Mouse (Mus musculus): ENCODE results near the gene Phyhd1. TPM values are rescaled to one million over a fixed set of nuclear protein-coding genes. Genes with fewer than 3 reads are reported as not detected.

The Phyhd1 gene
- polyA plus RNA-seq, 1 experiment from 2014 or later, result 18.9 TPM

- 46% methylated on average over 7 of the region's 7 CpGs for WGBS
- Histone ChIP-seq H3K36me3 (ENCODE audit: insufficient read depth, low read length) (peaks cover 29% of the 10 kb centered on the region; the same call in 1 of the 2 replicates), H3K9ac (ENCODE audit: low read depth, low read length) (peak overlapping the region; percentile 31; the same call in 1 of the 2 replicates), H3K4me3 (replicated peaks; ENCODE audit: low read depth, low read length) (no peak overlapping the region), H3K4me2 (ENCODE audit: low read length) (no peak overlapping the region), H3K27me3 (ENCODE audit: insufficient read depth, low read length) (no peaks in the 10 kb centered on the region), H3K4me1 (replicated peaks; ENCODE audit: insufficient read depth, low read length) (peaks cover 26% of the 10 kb centered on the region), H3K27ac (peak overlapping the region; percentile 94), H3K9me3 (replicated peaks; ENCODE audit: low read length) (no peaks in the 10 kb centered on the region)
- TF ChIP-seq CTCF (IDR thresholded peaks at IDR 0.05; ENCODE audit: low read depth), result no peak
- ATAC-seq (replicated peaks; ENCODE audit: low FRiP score, low read depth), result no peak
- DNase-seq (ENCODE audit: low spot score), result peak; percentile 15
These were observed 1.1 kb upstream of the Phyhd1 start for GRCm38 (mm10) chr2:30264671-30265519.

GRCm38 (mm10) chr2:30266392-30266941 is 464 bp downstream of the Phyhd1 start:
- WGBS, result 19% methylated on average over 4 of the region's 4 CpGs
- Histone ChIP-seq H3K36me3 (ENCODE audit: insufficient read depth, low read length) (peaks cover 20% of the 10 kb centered on the region; the same call in 1 of the 2 replicates), H3K27ac (peak overlapping the region; percentile 94), H3K27me3 (ENCODE audit: insufficient read depth, low read length) (no peaks in the 10 kb centered on the region), H3K4me1 (replicated peaks; ENCODE audit: insufficient read depth, low read length) (peaks cover 26% of the 10 kb centered on the region), H3K9me3 (replicated peaks; ENCODE audit: low read length) (no peaks in the 10 kb centered on the region), H3K4me3 (replicated peaks; ENCODE audit: low read depth, low read length) (no peak overlapping the region), H3K9ac (ENCODE audit: low read depth, low read length) (peak overlapping the region; percentile 49; the same call in 1 of the 2 replicates), H3K4me2 (ENCODE audit: low read length) (peak overlapping the region; percentile 45)
- DNase-seq (ENCODE audit: low spot score) (peak; percentile 90), ATAC-seq (replicated peaks; ENCODE audit: low FRiP score, low read depth) (peak; percentile 81)
- no peak for TF ChIP-seq CTCF (IDR thresholded peaks at IDR 0.05; ENCODE audit: low read depth)

GRCm38 (mm10) chr2:30267466-30267865 is 1.5 kb downstream of the Phyhd1 start:
- H3K36me3 ChIP-seq (ENCODE audit: insufficient read depth, low read length), result peaks cover 18% of the 10 kb centered on the region; the same call in 1 of the 2 replicates
- H3K4me1 ChIP-seq (replicated peaks; ENCODE audit: insufficient read depth, low read length), result peaks cover 26% of the 10 kb centered on the region
- TF ChIP-seq CTCF (IDR thresholded peaks at IDR 0.05; ENCODE audit: low read depth), result no peak
- H3K4me3 ChIP-seq (replicated peaks; ENCODE audit: low read depth, low read length), result no peak overlapping the region
- DNase-seq (ENCODE audit: low spot score) (no peak), ATAC-seq (replicated peaks; ENCODE audit: low FRiP score, low read depth) (no peak)
- 93% methylated on average over 2 of the region's 2 CpGs for WGBS
- no peaks in the 10 kb centered on the region for H3K9me3 ChIP-seq (replicated peaks; ENCODE audit: low read length)
- H3K4me2 ChIP-seq (ENCODE audit: low read length), result no peak overlapping the region
- H3K27ac ChIP-seq, result no peak overlapping the region
- H3K27me3 ChIP-seq (ENCODE audit: insufficient read depth, low read length), result no peaks in the 10 kb centered on the region
- H3K9ac ChIP-seq (ENCODE audit: low read depth, low read length), result no peak overlapping the region

- Histone ChIP-seq H3K4me3 (replicated peaks; ENCODE audit: low read depth, low read length) (no peak overlapping the region), H3K9ac (ENCODE audit: low read depth, low read length) (no peak overlapping the region), H3K27me3 (ENCODE audit: insufficient read depth, low read length) (no peaks in the 10 kb centered on the region), H3K9me3 (replicated peaks; ENCODE audit: low read length) (no peaks in the 10 kb centered on the region), H3K4me2 (ENCODE audit: low read length) (no peak overlapping the region), H3K36me3 (ENCODE audit: insufficient read depth, low read length) (peaks cover 10% of the 10 kb centered on the region; the same call in 1 of the 2 replicates), H3K27ac (no peak overlapping the region; the same call in 1 of the 2 replicates), H3K4me1 (replicated peaks; ENCODE audit: insufficient read depth, low read length) (peaks cover 26% of the 10 kb centered on the region)
- ATAC-seq (replicated peaks; ENCODE audit: low FRiP score, low read depth) (no peak), DNase-seq (ENCODE audit: low spot score) (no peak)
- WGBS, result 49% methylated on average over 4 of the region's 4 CpGs
- TF ChIP-seq CTCF (IDR thresholded peaks at IDR 0.05; ENCODE audit: low read depth), result no peak; the same call in 1 of the 2 replicates
These were observed 2.4 kb downstream of the Phyhd1 start for GRCm38 (mm10) chr2:30268371-30268770.

- 85% methylated on average over 17 of the region's 17 CpGs for WGBS
- Histone ChIP-seq H3K9ac (ENCODE audit: low read depth, low read length) (no peak overlapping the region), H3K27me3 (ENCODE audit: insufficient read depth, low read length) (no peaks in the 10 kb centered on the region), H3K4me1 (replicated peaks; ENCODE audit: insufficient read depth, low read length) (peaks cover 26% of the 10 kb centered on the region), H3K36me3 (ENCODE audit: insufficient read depth, low read length) (0 out of 2 replicates have a peak, but pooled peaks cover under 1% of the 10 kb centered on the region), H3K27ac (peak overlapping the region; percentile 40; the same call in 1 of the 2 replicates), H3K9me3 (replicated peaks; ENCODE audit: low read length) (no peaks in the 10 kb centered on the region), H3K4me2 (ENCODE audit: low read length) (no peak overlapping the region), H3K4me3 (replicated peaks; ENCODE audit: low read depth, low read length) (no peak overlapping the region)
- TF ChIP-seq CTCF (IDR thresholded peaks at IDR 0.05; ENCODE audit: low read depth), result no peak
- DNase-seq (ENCODE audit: low spot score) (no peak), ATAC-seq (replicated peaks; ENCODE audit: low FRiP score, low read depth) (no peak)
These were observed 3.4 kb downstream of the Phyhd1 start for GRCm38 (mm10) chr2:30269241-30269990.

GRCm38 (mm10) chr2:30270134-30270533 is 4.1 kb downstream of the Phyhd1 start:
- 26% methylated on average over 1 of the region's 1 CpGs for WGBS
- H3K4me1 ChIP-seq (replicated peaks; ENCODE audit: insufficient read depth, low read length), result peaks cover 21% of the 10 kb centered on the region
- no peaks in the 10 kb centered on the region for H3K27me3 ChIP-seq (ENCODE audit: insufficient read depth, low read length)
- no peak overlapping the region for H3K4me3 ChIP-seq (replicated peaks; ENCODE audit: low read depth, low read length)
- peak overlapping the region; percentile 40; the same call in 1 of the 2 replicates for H3K27ac ChIP-seq
- ATAC-seq (replicated peaks; ENCODE audit: low FRiP score, low read depth) (peak; percentile 67), DNase-seq (ENCODE audit: low spot score) (peak; percentile 94)
- H3K9ac ChIP-seq (ENCODE audit: low read depth, low read length), result no peak overlapping the region
- TF ChIP-seq CTCF (IDR thresholded peaks at IDR 0.05; ENCODE audit: low read depth), result peak; percentile 98
- no peak overlapping the region for H3K4me2 ChIP-seq (ENCODE audit: low read length)
- H3K36me3 ChIP-seq (ENCODE audit: insufficient read depth, low read length), result no peaks in the 10 kb centered on the region
- H3K9me3 ChIP-seq (replicated peaks; ENCODE audit: low read length), result no peaks in the 10 kb centered on the region

Measured in kidney, postnatal 0 days (tissue).